Mouse (Mus musculus) lung, postnatal 0 days (tissue): ENCODE results near the gene Zfp354b.

Experiments
- CTCF ChIP-seq: IDR thresholded peaks from 2 replicates; pipeline ENCODE4 v1.5.1; 2016; ENCODE audit warnings: antibody characterized with exemption, mild to moderate bottlenecking
- EP300 ChIP-seq: IDR thresholded peaks from 2 replicates; pipeline ENCODE4 v1.6.1; 2016; ENCODE audit warnings: antibody characterized with exemption, mild to moderate bottlenecking, control low read depth

GRCm38 (mm10) chr11:50886933-50887293 lies 44.5 kb downstream of the Zfp354b start:
- TF ChIP-seq CTCF: no peak
- TF ChIP-seq EP300: no peak
